Mouse (Mus musculus) heart, adult 18-20 months (tissue): ENCODE measurements around the gene Klhl11. TPM values are rescaled to one million over a fixed set of nuclear protein-coding genes. Genes with fewer than 3 reads are reported as not detected.

Experiments
- DNase-seq, 2 experiments: peaks; one replicate each; pipeline ENCODE4 v3.0.0; 2021 to 2022; ENCODE audit warnings: mixed read lengths in 1 of 2
- long read RNA-seq, 2 experiments: library from polyadenylated mRNA; stranded (forward); transcript quantifications; one replicate each; pipeline ENCODE4 v2.0.0; 2021
- total RNA-seq, 2 experiments: library from RNA; stranded (reverse); gene quantifications; 2 replicates each; pipeline ENCODE4 v1.2.3; 2021

Gene Klhl11
- 1 to 10 TPM; 7.2 to 7.7 TPM for total RNA-seq
- long read RNA-seq, experiment 1, partial matches to known transcripts = 0 of 1 reads
- long read RNA-seq, experiment 1, other reads (novel, unspliced or antisense) = 0 of 1 reads
- long read RNA-seq, experiment 2 = 0 reads

DNA sequence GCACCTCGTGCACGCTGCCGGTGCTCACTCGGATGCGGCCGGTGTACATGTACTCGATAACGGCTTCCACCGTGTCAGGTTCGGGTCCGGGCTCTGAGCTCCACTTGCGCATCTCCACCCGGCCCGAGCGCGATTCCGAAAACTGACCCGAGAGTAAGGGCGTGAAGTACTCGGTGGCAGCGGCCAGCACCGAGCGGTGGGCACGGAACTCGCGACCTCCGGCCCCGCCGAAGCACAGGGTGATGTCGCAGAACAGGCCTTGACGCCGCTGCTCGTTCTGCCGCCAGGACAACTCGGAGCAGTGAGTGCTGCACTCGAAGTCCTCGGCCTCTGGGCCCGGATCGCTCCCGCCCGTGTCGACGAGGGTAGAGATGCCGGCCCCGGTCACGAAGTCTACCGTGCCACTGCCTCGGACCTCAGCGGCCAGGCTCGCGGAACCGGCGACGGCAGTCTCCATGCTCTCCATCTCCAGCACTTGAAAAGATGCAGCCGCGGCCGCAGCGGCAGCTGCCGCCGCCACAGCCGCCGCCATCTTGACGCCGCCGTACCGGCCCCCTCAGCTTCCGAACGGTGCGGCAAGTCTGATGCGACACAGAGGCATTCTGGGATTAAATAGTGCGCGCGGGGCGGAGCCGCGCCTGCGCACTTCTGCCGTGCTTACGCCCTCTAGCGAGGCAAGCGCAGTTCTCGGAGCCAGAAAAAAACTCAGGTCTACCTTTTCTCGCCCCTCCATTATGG lies at the start of gene Klhl11:
Gene Klhl11, minus strand, starts transcription at position 545 of the 738 bp plus-strand sequence.
- DNase-seq = peak; percentile 93 to 94

DNA sequence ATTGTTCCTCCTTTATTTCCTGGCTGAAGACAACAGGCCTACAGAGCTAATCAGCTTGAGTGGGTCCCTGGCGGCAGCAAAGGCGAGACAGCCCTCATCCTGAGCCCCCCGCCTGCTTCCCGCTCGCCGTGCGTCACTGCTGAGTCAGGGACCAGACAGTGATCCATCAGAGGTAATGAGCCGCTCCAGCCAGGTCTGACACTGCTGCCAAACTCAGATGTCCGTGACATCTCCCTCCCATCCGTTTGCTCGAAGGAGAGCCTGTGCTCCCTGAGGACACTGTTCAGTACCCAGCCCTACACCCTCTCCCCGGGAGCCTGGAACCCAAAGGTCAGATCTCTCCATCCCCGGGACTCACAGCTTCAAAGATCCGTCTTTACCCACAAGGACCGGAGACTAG lies 48.3 kb upstream of the Klhl11 start:
- no peak for DNase-seq

DNA sequence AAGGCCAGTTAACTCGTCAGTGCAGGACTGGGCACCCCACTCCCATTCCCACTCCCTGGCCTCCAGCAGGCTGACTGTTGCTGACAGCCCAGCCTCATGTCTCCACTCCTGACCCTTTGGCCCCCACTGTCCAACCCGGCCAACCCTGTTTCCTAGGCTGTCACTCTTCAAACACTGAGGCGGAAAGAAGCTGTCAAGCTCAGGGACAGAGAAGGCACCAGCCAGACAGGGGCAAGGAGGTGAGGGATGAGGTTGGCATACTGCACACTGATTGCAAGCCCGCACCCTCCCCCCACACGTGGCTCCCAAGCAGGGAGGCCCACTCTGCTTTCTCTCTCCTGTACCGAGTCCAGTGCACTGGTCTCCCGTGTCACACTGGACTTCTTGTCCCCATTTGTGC lies 46.6 kb upstream of the Klhl11 start:
- no peak for DNase-seq

DNA sequence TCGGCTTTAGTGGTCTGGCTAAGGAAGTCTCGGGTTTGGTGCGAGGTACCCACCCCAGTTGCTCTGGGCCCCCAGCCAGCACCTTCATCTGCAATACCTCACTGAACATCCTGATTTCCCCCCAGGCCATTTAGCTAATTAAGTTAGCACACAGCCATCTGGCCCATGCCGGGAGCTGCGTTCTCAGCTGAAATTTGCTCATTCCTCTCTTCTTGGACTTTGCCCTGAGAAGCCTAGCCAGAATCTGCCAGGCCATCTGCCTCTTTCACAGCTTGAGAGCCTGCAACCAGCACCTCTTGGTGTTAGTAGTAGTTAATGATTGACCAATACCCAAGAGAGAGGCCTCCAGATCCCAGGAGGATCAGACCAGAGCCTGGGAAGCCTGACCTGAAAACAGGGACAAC lies 45.6 kb upstream of the Klhl11 start:
- DNase-seq = no peak

DNA sequence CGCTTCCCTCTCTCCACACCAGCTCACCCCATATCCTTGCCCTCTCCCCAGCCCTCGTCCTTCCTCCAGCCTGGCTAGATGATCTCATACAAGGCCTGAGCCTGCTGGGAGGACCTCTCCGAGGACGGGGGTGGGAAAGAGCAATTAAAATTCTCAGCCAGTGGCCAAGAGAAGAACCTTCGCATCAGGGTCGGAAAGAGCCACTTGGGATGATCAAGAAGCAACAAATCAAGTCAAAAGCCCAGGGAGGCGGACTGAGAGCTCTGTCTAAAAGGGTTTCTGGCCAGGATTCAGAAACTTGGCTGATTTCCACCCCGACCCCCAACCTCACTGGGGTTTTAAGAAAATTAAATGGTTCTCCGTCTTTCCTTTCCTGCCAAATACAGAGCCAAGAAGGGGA lies 43.8 kb upstream of the Klhl11 start:
- DNase-seq = no peak

DNA sequence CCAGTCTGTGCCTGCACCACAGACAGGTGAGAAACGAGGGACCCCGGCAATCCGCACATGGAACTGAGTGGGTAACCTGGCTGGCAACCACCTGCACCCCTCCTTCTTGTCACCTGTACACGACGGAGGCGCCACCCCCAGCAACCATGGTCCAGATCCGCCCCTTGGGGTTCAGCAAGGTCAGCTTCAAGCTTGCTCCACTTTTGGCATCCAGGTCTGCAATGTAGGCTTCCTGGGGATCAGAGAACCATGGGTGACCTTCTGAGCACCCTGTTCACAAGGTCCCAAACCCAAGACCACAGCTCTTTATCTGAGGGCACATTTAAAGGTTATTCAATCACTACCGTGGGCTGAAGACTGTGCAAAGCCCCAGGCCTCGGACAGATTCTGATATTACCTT lies 43.2 kb upstream of the Klhl11 start:
- no peak for DNase-seq

DNA sequence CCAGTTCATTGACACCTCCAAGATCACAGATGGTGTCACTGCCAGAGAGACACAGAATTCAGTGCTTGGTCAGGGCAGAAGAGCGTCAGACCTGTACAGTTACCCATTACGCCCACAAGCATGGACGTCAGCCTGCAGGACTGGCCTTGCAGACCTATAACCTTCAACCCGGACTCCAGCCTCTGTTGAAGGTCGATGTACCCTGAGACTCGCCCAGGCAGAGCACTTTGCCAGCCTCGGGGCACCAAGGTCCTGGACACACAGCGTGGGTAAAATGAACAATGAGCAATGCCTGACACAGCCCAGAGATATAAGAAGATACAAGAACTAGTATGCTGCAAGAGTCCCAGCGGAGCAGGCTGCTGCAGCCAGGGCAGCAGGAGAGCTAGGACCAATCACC lies 42.5 kb upstream of the Klhl11 start:
- no peak for DNase-seq

DNA sequence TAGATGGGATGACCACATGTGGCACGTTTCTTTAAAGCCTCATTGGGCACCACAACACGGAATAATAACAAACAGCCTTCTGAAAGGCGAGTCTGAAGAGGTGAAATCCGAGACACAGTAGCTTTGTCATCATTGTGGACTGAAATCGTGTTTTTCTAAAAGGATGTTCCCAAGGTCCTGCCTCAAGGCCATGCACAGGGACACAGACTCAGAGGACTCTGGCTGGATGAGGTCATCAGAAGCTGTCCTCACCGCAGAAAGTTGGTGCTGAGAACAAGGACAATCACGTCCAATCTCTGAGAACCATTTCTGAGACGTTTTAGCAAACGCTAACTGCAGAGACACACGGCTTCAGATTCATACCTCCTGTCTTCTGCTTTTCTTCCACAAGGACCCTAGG lies 41.2 kb upstream of the Klhl11 start:
- no peak for DNase-seq

DNA sequence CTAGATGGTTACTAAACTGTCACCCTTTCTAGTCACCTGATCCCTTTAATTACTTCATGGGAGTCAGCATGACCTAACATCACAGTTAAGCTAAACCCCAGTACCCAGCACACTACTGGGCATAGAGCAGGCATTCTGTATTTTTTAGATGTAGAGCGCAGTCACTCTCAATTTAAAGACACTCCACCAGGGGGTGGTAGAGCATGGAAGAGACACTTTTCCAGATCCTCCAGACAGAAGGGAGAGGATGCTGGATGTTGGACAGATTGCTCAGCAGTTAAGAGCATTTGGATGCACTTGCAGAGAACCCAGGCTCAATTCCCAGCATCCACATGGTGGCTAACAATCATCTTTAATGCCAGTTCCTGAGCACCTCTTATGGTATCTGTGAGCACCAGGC lies 39.8 kb upstream of the Klhl11 start:
- peak in 1 of 2 experiments; percentile 27 for DNase-seq

DNA sequence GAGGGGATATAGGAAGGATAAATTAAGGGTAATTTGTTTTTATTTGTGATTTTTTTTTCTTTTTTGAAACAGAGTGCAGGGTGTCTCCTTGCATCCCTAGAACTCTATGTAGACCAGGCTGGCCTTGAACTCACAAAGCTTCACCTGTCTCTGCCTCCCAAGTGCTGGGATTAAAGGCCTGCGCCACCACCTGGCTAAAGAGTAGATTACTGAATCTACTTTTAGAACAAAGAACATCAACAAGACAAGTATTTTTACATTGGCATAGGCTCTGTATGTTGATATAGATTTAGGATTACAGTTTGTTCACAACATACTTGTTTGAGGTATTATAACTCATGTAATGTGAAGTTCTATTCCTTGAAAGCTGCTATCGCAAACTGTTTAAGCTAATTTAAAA lies 38.0 kb upstream of the Klhl11 start:
- no peak for DNase-seq

DNA sequence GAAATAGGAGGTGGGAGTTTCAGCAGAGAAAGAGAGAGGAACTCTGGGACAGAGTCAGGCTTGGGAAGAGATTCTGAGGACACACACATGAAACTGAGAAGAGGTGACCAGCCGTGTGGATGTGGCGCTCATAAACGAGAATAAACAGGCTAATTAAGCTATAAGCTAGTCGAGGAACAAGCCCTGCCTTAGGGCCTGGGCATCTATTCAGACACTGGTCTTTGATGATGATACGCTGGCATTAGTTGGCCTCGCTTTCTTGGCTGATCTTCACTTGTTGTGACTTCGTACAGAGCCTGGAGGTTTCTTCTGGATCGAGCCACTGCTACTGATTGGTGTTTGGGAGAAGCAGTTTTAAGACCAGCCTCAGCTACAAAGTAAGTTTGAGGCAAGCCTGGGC lies 33.5 kb upstream of the Klhl11 start:
- DNase-seq = no peak

DNA sequence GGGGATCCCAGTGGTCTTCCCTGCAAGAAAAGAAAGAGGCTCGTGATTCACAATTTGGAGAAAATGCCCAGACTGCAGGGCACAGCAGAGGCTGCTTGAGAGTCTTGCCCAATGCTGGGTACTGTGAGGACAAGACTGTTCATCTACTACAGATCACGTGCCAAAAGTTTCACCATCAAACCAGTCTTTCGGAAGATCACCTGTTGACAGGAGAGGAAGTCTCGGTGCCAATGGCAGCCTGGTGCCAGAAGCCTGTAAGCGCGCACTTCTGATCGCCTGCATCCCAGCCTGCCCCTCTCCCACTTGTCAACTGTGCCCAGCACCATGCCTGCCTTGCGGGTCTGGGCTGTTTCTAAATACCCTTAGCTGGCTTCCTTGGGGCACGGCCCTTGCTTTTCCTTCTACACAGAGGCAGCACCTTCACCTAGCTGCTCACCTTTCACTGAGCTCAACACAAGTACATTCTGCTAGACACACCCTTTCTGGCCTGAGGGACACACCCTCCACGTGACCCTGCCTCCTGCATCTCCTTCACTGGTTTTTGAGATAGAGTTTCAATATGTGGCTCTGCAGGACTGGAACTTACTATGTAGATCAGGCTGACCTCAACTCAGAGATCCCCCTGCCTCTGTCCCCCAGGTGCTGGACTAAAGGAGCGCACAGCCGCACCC lies 32.6 kb upstream of the Klhl11 start:
- no peak for DNase-seq

DNA sequence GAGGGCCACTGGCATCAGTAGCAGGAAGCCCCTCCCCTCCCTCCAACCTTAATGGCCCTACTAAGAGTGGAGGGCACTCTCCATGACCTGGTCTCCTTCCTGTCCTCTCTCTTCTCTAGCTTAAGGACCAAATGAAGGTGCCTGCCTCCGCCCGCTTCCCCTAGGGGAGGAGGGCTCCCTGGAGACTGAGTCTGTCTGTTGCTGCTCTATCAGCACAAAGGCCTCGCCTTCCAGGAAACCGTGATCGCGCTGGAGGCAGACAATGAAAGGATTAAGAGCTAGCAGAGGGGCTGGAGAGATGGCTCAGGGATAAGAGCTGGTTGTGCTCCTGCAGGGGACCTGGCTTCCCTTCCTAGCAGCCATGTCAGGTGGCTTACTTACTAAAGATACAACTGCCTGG lies 28.8 kb upstream of the Klhl11 start:
- DNase-seq = no peak

DNA sequence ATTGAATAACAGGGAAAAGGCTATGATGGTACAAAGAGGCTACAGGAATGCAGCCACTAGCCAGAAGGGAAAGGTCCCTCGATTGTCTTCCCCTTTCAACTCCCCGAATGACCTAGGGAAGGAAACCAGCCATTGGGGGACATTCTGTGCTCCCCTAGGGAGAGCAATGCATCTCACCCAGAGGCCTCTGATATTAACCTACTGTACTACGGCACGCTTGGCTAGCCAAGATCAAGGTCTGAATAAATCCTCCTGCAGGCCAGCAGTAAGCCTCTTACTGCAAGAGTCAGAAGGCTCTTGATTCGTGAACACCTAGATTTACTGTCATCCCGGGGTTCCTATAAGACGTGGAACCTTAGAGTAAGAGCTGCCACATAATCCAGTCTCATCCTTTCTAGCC lies 28.1 kb upstream of the Klhl11 start:
- no peak for DNase-seq

DNA sequence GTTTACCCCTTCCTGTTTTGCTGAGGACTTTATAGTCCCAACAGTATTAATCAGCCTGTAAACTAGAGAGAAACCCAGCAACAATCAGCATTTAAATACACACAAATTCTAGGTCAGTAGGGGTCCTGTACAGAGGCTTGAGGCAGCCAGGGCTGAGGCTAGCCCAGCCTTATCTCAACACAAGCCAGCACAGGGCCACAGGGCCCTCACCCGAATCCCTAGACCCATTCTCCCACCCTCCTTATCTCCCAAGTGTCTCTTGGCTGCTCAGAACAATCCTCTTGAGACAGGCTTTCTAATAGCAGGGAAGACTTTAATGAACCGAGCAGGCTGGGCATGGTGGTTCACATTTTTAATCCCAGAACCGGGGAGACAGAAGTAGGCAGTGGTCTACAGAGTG lies 27.7 kb upstream of the Klhl11 start:
- no peak for DNase-seq

DNA sequence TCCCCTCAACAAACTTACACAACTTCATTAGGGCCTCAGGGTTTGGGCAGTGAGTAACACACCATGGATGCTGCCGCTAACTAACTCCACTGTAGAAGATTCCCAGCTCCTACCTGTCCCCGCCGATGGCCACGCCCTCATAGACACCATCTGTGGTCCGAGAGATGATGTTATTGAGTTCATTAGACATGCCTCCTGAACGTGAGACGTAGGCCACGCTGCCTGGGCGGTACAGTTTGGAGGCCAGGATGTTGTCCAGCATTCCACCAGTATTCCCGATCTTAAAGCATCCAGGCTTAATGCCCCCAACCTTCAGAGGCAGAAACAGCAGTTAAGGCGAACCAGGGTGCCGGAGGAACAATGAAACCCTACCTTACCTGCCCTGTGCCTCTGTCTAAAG lies 21.2 kb upstream of the Klhl11 start:
- no peak for DNase-seq

DNA sequence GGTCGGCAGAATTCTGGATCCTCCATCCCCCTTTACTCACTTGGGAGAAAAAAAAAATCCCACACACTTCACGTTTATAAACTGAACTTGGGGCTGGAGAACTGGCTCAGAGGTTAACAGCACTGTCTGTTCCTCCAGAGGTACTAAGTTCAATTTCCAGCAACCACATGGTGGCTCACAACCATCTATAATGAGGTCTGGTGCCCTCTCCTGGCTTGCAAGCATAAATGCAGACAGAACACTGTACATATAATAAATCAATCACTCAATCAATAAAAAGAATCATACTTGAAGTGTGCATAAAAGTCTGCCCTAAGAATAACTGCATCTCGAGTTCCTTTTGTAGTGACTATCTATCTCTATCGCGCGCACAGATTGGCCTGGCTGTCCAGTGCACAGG lies 18.4 kb upstream of the Klhl11 start:
- no peak for DNase-seq

DNA sequence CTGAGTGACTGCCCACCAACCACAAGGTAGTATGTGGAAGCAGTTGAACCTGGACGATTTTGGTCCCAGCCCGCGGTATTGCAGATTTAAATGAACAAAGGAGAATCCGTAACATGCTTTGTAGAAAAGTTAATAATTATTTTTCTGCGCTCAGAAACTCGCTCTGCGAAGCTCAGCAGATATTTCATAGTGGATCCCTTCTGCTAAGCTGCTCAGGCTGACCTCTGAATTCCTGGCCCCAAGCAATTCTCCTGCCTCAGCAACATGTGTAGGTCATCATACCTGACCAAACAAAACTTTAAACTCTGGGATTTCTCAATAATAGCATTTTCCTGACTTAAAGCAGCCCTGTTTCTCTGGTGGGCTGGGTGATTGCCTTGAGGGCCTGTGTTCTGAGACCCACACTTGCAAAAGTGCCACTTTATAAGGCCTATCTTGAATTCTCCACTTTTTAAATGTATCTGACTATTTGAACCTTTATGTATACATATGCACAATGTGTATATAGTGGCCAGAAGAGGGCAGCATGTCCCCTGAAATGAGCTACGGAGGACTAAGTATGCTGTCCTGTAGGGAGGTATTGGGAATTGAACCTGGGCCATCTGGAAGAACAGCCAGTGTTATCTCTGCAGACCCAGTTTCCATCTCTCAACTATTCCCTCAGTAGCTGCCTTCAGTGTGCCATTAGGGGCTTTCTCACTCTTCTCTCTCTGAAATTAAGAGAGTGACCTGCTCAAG lies 13.4 kb upstream of the Klhl11 start:
- peak in 1 of 2 experiments; percentile 32 for DNase-seq

DNA sequence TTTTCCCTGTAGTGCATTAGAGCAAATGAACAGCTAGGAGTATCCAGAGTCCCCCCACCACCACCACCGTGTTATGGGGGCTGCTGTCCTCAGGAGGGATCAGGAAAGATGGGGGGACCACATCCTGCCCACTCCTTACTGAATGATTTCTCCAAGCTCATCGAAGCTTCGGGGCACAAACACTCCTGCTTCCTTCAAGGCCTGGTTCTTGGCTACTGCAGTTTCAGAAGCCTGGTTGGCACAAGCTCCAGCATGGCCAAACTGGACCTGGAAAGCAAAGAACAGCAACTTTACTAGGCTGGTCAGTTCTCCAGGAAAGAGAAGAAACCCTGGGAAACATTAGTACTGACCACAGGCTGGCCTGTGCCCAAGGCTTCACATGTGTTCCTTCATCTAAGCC lies 11.9 kb upstream of the Klhl11 start:
- DNase-seq = no peak

DNA sequence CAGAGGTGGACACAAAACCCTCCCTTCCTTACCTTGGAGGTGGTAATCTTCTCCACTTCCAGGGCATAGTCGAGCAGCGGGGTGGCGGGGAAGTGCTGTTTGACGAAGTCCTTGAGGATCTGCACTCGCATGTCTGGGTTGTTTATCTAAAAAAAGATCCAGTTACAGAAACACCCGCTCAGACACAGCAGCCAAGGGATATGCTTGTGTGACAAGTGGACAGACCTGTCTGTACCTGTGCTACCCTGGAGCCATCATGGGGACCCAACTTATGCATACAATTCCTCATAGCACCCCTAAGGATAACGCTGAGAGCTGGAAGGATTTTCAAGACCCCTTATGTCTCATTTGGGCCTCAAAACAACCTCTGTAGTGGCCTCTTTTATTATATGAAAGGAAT lies 6.6 kb upstream of the Klhl11 start:
- no peak for DNase-seq

DNA sequence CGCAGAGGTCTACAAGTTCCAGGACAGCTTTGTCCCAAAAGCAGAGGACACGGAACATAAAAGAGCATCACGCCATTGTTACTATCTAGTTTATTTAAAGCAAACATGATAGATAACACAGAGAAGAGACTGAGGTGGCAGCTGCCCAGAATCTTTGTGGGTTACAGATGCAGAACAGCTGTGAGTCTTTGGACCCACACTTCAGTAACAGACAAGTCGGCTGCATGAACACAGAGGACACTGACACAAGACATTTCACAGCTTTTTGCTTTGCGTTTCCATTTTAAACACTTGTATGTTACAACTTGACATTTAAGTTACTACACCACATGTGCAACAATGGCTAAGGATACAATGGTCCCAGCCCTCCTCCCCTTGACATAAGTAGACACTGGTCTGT lies 3.7 kb upstream of the Klhl11 start:
- no peak for DNase-seq

DNA sequence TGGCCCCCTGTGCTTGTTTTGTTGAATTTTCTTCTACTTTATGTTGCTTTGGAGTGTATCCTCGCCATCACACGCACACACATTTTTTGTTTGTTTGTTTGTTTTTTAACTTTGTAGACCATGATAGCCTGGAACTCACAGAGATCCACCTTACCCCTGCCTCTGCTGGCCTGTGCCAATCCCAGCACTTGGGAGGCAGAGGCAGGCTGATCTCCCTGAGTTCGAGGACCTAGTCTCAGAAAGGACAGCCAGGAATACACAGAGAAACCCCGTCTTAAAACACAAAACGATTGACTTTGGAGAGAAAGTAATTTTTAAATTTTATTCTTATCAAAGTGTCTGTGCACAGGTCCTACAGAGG lies 374 bp upstream of the Klhl11 start:
- no peak for DNase-seq
